Mouse (Mus musculus): ENCODE measurements around the gene Jag2.

Gene Jag2

DNA sequence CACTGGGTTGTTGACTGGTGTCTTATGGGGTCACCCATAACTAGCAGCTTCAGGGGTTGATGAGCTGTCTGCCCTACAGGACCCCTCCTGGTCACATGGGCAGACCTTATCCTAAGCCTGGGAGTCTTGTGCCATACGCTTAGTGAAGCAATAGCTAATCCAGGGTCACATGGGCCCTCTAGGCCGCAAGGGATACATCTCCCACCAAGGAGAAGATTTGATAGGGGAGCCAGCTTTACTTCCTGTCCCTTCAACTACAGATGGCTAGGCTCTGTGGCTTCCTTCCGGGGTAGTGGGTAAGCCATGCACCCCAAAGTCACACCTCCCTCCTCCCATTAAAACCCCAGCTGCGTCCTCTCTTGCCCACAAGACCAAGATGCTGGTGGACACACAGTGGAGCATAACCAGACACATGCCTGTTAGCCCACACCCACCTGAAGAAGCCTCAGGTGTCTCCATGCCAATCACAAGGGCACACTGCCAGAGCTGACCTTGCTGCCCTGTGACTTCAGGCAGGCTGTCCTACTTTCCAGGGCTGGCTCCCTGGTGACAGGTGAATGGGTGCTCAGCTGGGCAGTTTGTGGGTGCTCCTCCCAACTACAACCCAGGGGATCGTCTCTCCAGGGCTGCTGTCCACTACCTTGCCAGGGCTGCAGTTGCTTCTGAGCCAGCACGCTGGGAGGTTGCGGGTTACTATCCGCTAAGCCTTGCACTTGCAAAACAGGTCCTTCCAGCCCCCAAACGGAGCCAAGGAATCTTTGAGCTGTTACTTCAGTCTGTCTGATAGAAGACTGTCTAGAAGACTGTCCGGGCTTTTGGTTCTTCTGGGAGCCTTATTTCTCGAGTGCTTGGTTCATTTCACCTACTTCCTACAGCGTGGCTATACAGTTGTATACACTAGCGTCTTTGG, 61.1 kb downstream of the Jag2 start, which contains the start of gene Gpr132:
TSS of gene Gpr132 (minus strand) at position 51 of the 910 bp plus-strand sequence.
- no peak for DNase-seq (ENCODE audit: low spot score)

DNA sequence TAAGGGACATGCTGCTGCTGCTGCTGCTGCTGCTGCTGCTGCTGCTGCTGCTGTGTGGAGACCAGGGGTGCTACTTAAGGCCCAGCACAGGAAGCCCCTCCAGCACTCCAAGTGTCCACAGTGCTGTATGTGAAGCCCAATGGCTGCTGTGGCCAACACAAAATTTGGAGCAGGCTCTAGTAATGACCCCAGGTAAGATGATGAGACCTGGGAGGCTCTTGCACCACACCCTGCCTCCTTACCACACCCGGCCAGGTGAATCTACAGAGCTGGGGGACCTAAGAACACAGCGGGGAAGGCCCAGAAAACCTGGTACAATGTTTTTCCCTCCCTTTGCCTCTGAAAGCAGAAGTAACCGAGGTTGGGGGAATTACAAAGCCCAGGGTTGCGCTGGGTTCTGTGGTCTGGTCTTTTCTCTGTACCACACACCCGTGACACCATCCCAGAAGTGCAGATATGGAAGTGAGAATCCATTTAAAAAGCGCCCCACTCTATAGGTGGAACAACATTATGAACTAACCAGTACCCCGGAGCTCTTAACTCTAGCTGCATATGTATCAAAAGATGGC, 62.4 kb downstream of the Jag2 start:
- no peak for DNase-seq (ENCODE audit: low spot score)

DNA sequence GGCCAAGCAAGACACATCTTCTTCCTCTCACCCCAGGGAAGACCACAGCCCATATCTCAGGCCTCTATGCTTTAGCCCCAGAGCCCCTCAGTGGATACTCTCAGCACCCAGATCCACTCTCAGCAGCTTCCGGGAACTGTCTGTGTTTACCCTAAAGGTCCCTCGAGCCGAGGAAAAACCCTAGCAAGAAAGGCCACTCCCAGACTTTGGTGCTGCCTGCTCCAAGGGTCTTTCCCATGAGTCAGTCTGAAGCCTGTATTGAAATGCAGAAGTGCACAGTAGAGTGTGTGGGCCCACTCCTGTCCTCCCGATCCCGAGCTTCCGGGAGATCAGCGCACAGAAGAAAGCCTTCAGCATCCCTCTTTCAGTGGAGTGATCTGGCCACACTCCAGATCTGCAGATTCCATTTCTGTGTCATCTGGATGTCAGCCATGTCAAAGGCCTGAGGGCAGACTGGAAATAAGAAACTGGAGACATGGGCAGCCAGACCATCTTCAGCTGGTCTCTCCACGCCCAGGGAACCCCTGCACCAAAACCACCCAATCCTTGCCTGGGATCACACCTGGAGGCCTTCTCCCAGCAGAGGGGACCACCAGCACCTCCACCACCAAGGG, 63.0 kb downstream of the Jag2 start:
- no peak for DNase-seq (ENCODE audit: low spot score)

DNA sequence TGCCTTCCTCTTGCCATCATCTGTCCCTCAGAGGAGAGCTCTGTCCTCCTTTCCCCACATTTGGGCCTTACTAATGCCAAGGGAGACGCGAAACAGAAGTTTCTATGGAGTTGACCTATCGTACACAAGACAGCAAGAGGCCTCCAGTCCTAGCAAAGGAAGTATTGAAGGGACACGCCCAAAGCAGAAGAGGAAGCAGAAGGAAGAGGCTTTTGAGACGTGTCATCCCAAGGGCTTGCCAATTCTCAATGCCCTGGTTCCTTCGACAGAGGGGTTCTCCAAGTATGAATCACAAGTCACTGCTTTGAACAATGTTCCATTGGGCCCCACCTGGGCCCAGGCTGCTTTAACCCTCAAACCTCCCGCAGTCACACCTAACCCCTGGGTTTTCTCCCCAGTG, 64.8 kb downstream of the Jag2 start:
- no peak for DNase-seq (ENCODE audit: low spot score)

DNA sequence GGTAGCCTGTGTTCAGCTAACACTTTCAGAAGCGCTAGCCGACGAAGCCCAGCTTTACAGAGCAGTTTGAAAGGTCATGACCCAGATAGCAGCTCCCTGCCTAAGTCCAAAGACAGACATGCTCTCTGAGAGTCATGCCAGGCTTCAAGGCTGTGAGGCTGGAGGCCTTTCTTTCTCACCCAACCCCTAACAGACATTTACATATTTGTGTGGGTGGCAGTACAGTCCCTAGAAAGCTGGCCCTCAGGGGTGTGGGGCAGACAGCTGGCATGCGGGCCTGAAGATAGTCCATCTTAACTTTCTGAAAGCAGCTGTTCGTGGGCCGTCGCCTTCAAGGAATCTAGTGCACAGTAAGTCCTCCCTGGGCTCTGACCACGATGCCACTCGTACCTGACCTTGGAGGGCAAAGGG, 67.7 kb downstream of the Jag2 start:
- no peak for DNase-seq (ENCODE audit: low spot score)

DNA sequence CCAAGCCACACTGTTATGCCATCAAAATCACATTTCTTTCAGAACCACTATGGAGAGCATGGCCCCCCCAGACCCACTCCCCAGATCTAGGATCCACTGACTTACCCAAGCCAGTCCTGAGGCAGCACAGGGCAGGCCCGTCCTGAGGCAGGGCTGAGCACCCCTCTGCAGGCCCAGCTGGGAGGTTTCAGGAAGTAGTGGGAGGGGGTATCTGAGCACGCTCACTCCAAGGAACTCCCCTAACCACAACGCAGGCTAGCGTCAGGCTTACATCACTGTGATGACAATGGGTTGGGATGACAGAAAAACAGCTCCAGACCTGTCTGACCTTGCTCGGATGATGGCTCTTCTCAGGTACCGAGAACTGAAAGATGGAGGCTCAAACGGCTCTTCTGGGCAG, 68.8 kb downstream of the Jag2 start:
- no peak for DNase-seq (ENCODE audit: low spot score)

DNA sequence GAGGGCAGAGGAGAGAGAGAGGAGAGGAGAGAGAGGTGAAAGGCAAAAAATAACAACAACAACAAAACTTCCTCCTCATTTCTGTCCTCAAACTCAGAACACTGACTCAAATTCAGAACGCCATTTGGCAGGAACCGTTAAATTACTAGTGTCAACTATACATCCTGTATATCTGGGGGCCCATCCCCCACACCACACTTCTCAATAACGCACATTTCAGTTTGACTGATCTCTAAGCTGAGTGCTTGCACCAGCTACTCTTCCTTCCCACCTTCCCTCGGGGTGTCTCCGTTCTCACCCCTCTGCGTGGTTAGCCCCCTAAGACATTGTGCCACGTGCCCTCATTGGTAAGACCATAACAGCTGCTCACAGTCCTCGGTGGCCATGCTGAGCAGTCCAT, 69.6 kb downstream of the Jag2 start:
- no peak for DNase-seq (ENCODE audit: low spot score)

DNA sequence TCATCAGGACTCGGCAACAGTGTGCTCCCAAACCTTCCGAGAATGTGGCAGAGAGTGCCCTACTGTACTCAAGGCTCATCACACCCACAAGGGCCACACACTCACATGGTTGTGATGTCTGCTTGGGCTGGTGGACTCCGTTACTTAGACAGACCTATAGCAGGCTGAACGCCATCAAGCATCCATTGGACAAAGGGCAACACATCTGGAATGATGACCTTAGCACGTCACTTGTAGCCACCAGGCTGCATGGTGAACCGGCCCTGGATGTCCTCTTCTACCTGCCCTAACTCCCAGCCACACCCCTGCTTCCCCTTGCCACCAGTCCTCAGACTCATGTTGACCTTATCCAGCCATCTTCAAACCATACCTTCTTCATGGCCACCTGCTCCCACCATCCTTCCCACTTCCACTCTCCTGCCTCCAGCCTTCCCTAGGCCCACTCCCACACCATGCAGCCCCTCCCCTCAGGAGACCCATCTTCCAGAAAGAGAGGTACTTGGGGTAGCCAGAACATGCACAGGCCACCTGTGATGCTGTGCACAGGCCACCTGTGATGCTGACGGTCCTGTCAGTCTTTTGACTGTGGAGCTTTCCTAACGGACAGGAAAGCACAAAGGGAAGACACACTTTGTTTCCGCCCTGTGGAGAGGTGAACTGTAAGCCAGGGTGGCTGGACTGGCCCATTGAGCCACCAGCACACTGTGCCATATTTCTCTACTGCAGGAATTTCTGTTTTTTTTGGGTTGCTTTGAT, 70.8 kb downstream of the Jag2 start:
- DNase-seq (ENCODE audit: low spot score) = no peak
